Mouse (Mus musculus): ENCODE measurements around the gene Ksr2.

DNA sequence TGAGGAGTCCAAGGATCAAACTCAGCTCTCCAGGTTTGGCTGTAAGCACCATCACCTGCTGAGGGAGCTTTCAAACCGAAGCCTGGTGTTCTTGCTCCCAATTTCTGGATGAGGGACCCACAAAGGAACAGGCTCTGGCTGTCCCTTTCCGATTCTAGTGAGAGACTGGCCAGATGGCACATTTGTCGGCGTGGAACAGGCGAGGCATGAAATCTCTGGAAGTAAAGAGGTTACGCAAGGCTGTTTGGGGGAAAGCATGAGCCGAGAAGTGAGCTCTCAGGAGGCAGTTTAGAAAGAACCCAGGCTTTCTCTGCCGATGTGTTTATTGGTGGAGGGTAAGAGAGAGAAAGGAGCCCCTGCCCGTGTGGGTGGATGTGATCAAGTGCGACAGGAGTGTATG, 109.2 kb downstream of the Ksr2 start:
- TF ChIP-seq ZNF384 (IDR thresholded peaks at IDR 0.05; ENCODE audit: low read depth, low read length), result no peak
- TF ChIP-seq CHD1 (IDR thresholded peaks at IDR 0.05; ENCODE audit: low read depth, low read length), result no peak
- no peak for TF ChIP-seq SMC3 (IDR thresholded peaks at IDR 0.05; ENCODE audit: low read depth, low read length)
- no peak for TF ChIP-seq POLR2A (IDR thresholded peaks at IDR 0.05; ENCODE audit: low read depth, low read length)
- no peak for TF ChIP-seq CTCF (conservative IDR thresholded peaks at IDR 0.05 in 1 of 2, IDR thresholded peaks at IDR 0.05 in 1 of 2; ENCODE audit: low read depth in 2 of 2, low read length in 2 of 2)
- TF ChIP-seq MAZ (IDR thresholded peaks at IDR 0.05; ENCODE audit: low read depth, low read length), result no peak
- TF ChIP-seq IRF4 (IDR thresholded peaks at IDR 0.05; ENCODE audit: low read depth, low read length), result no peak
- no peak for TF ChIP-seq JUND (conservative IDR thresholded peaks at IDR 0.05; ENCODE audit: low read depth, low read length)
- TF ChIP-seq USF1 (IDR thresholded peaks at IDR 0.05; ENCODE audit: low read depth, low read length), result no peak
- no peak for TF ChIP-seq NELFE (IDR thresholded peaks at IDR 0.05; ENCODE audit: low read depth, low read length)
- no peak for TF ChIP-seq BHLHE40 (IDR thresholded peaks at IDR 0.05; ENCODE audit: low read depth, low read length)
- TF ChIP-seq RCOR1 (conservative IDR thresholded peaks at IDR 0.05; ENCODE audit: low read depth, low read length), result no peak
- no peak for TF ChIP-seq ZKSCAN1 (IDR thresholded peaks at IDR 0.05; ENCODE audit: borderline replicate concordance, low read depth, low read length)
